Mouse (Mus musculus) brain, embryonic 14.5 days (tissue): ENCODE measurements around the gene Mettl17.

Source experiments
- CTCF ChIP-seq: fragments of 200-500 bp; IDR thresholded peaks from 2 replicates; pipeline ENCODE4 v1.5.1; 2012; ENCODE audit warnings: inconsistent platforms, mild to moderate bottlenecking, moderate library complexity, borderline replicate concordance; ENCODE audit not compliant: insufficient read depth, insufficient read length; ENCODE audit errors: extremely low read depth
- POLR2A ChIP-seq: fragments of 200-500 bp; IDR thresholded peaks from 2 replicates; pipeline ENCODE4 v1.6.1; 2012; ENCODE audit warnings: mild to moderate bottlenecking, inconsistent platforms, borderline replicate concordance; ENCODE audit not compliant: poor library complexity, insufficient read depth, insufficient read length, severe bottlenecking; ENCODE audit errors: extremely low read depth

DNA sequence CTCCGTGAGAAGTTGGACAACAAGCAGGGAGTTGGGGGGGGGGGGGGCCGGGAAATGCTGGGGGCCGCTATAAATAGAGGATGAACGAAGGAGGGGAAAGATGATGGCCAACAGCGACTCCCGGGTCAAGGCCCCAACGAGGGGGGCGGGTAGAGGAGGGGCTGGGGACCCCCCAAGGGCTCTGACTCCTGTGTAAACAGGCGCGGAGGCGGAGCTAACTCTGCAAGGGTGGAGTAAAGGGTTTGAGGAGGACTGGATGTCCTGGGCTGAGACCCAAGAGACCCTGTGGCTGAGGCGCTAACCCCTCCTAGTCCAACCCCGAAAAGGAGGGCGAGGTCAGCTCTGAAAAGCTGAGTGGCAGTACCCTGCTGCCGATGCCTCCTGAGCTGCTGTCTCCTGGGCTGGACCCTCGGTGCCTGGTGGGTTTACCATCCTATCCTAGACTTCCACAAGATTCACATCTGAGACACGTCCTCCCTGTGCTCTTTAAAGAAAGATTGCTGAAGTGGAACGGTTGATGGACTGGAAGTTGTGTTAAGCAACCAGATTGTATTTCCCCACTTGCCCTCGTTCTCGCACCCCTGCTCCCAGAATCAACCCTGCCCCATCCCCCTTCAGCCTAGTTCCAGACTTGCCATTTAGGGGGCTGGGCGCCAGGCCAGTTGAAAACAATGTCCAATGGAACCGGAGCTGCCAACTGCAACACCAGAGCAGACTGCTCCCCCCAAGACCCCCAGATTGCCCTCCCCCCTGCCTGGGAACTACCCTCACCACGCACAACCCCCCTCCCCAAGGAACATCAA lies 29.5 kb downstream of the Mettl17 start, which contains the start of gene Ndrg2:
- no peak for TF ChIP-seq POLR2A
- no peak for TF ChIP-seq CTCF
